Mouse (Mus musculus) lung, postnatal 14 days (tissue): ENCODE data around the gene Rps28.

Experiments used
- DNase-seq: peaks from one replicate; pipeline ENCODE4 v3.0.0; 2021

Gene Rps28

DNA sequence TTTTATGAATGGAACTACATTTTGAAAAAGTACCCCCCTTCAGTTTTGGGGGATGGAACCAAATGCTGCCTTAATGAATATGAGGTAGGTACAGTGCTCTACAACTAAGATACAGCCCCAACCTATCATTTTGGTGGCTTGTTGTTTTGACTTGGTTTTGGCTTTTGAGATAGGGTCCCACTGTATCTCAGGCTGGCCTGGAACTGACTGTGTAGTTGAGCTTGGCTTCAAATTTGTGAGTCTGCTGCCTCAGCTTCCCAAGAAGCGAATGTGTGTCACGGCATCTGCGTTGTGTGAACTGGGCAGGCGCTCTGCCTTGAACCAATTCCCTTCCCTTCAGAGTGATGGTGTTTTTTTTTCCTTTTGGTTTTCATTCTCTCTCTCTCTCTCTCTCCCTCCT lies 52.7 kb downstream of the Rps28 start:
- no peak for DNase-seq
